Mouse (Mus musculus) spleen, adult 2 months (tissue): Measurements from ENCODE around the gene Btd. TPM values are rescaled to one million over a fixed set of nuclear protein-coding genes. Genes with fewer than 3 reads are reported as not detected.

ENCODE experiments used
- DNase-seq, 2 experiments: peaks; one replicate each; pipeline versions ENCODE4 v3.0.0 to v3.0.0-alpha.2; 2012 to 2021; ENCODE audit warnings: low spot score in 2 of 2, low read depth in 1 of 2
- H3K27ac ChIP-seq: fragments of 200-500 bp; 2 replicates; pipeline ENCODE4 v1.5.1; 2012; ENCODE audit warnings: low read length, inconsistent platforms; ENCODE audit not compliant: insufficient read depth
- H3K27me3 ChIP-seq: fragments of 200-500 bp; 2 replicates; pipeline ENCODE4 v1.6.1; 2012; ENCODE audit warnings: mild to moderate bottlenecking, moderate library complexity, low read length, inconsistent platforms; ENCODE audit not compliant: control insufficient read depth, insufficient read depth
- H3K36me3 ChIP-seq: fragments of 200-500 bp; 2 replicates; pipeline ENCODE4 v1.6.1; 2012; ENCODE audit warnings: mild to moderate bottlenecking, low read length, inconsistent platforms; ENCODE audit not compliant: control insufficient read depth, insufficient read depth
- H3K4me1 ChIP-seq: fragments of 200-500 bp; 2 replicates; pipeline ENCODE4 v1.6.1; 2011; ENCODE audit warnings: inconsistent platforms; ENCODE audit not compliant: control insufficient read depth, insufficient read depth, insufficient read length
- H3K4me3 ChIP-seq: fragments of 200-500 bp; 2 replicates; pipeline ENCODE4 v1.5.1; 2011; ENCODE audit warnings: mild to moderate bottlenecking, inconsistent platforms; ENCODE audit not compliant: insufficient read depth, insufficient read length; ENCODE audit errors: extremely low read depth
- CTCF ChIP-seq: fragments of 200-500 bp; IDR thresholded peaks from 2 replicates; pipeline ENCODE4 v1.5.1; 2011; ENCODE audit warnings: mild to moderate bottlenecking, inconsistent platforms; ENCODE audit not compliant: insufficient read depth, insufficient read length, insufficient replicate concordance; ENCODE audit errors: extremely low read depth
- POLR2A ChIP-seq: fragments of 200-500 bp; IDR thresholded peaks from 2 replicates; pipeline ENCODE4 v1.6.1; 2011; ENCODE audit warnings: low read depth, low read length, inconsistent platforms
- WGBS: fragments of 180-500 bp; shearing (Covaris S2); methylation state at CpG from one replicate; pipeline ENCODE4 v1.1.7; 2018; 5-methylcytosine and 5-hydroxymethylcytosine counted together
- polyA plus RNA-seq: library from polyadenylated mRNA; depleted of rRNA; stranded (reverse); fragments of >200 nt; gene quantifications from 2 replicates; pipeline ENCODE4 v1.2.3, GENCODE M21; 2012

Btd gene
- polyA plus RNA-seq, 1 experiment = 19.0 TPM

- peak overlapping the region; percentile 48 for H3K27ac ChIP-seq
- H3K36me3 ChIP-seq = no peaks in the 10 kb centered on the region
- WGBS = 21% methylated on average over 13 of the region's 13 CpGs
- peaks cover 40% of the 10 kb centered on the region for H3K4me1 ChIP-seq
- TF ChIP-seq CTCF = no peak
- TF ChIP-seq POLR2A = no peak
- H3K4me3 ChIP-seq = no peak overlapping the region
- H3K27me3 ChIP-seq = no peaks in the 10 kb centered on the region
- no peak for DNase-seq
Observed at GRCm38 (mm10) chr14:31669161-31669611, 28.4 kb downstream of the Btd start.

DNA sequence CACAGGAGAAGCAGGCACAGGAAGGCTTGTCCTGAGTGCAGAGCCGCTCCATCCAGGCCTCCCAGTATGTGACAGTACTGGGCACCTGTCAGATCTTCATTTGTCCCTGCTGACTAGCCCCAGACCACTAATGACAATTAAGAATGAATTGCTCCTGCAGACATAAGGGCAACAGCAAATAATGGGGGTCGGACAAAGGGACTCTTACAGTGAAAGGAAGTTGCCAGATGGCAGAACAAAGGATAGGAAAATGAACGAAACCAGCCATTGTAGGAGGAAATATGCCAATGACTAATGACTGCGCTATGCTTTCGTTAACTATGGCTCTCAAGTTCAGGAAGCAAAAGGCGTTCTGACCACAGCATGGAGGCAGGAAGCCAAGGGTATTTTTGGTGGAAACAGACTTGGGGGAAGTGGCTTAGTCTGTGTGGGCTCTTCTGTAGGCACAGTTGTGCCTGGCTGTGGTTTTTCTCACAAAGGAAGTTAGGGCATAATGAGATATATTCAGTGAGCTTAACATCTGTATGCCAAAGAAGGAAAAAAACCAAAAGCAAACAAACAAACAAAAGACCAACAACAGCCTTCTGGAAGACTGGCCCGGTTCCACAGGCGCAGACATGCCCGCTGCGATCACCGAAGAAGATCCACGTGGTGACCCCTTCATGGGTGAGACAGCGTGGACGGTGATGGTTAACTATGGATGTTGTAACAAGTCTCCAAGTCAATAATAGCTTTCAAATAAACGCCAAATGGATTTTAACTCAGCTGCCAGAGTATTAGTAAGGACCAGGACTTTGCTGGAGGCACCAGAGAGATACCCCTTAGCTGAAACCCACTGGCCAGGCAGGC, 29.0 kb downstream of the Btd start:
- 10% methylated on average over 15 of the region's 15 CpGs for WGBS
- peak; percentile 52 to 56 for DNase-seq

DNA sequence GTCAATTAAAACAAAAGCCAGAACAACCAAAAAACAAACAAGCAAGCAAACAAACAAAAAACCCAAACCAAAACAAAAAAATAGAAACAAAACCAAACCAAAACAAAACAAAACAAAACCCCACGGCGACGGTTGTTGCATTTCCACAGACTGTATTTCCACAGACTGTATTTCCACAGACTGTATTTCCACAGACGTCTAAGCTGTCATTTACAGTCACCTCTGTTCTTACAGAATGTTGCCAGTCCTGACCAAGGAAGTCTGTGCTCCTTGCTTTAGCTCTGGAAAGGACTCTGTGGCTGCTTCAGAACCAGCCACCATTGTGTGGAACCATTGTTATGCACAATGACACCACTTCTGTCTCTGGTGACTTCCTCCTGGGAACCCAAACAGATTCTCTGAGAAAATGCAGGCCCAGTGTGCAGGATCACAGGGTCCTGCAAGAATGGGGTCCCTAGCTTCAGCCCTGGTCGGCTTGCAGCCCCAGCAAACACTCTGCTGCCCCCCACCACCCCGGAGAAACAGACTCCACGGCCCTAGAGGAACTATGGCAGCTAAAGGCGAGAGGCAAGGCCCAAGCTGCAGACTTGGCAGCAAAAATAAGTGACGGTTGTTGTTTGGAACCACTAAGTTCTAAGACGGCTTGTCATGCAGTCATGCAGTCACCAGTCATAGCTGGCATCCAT, 30.9 kb downstream of the Btd start:
- Histone ChIP-seq H3K4me3 (no peak overlapping the region), H3K27ac (no peak overlapping the region), H3K36me3 (no peaks in the 10 kb centered on the region), H3K27me3 (no peaks in the 10 kb centered on the region), H3K4me1 (peaks cover 27% of the 10 kb centered on the region)
- 78% methylated on average over 10 of the region's 10 CpGs for WGBS
- TF ChIP-seq POLR2A (no peak), CTCF (no peak)
- DNase-seq = no peak

More for the DNA sequence above, 29.0 kb downstream of the Btd start:
- Histone ChIP-seq H3K36me3 (no peaks in the 10 kb centered on the region), H3K4me3 (no peak overlapping the region), H3K27ac (peak overlapping the region; percentile 48), H3K27me3 (no peaks in the 10 kb centered on the region), H3K4me1 (peaks cover 35% of the 10 kb centered on the region)
- TF ChIP-seq CTCF (no peak), POLR2A (no peak)

DNA sequence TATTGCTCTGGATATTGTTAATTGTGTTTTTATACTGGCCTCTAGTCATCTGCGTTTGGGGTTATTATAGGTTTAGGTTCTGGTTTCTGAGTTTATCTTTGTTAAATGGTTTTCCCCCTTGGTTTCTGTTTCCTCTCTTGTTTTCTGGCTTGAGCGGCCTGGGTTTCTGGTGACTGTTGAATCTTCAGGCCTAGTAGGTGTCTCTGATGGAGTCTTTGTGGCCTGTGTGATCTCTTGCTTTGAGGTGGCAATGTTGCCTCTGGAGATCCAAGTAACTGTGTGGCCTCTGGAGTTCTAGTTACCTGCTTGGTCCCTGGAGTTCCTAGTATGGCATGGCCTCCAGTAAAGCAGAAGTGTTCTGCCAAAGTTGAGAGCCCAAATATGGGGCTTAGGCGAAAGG, 39.8 kb downstream of the Btd start:
- Histone ChIP-seq H3K27me3 (no peaks in the 10 kb centered on the region), H3K27ac (peak overlapping the region; percentile 57), H3K4me1 (peaks cover 29% of the 10 kb centered on the region; the same call in 1 of the 2 replicates), H3K36me3 (no peaks in the 10 kb centered on the region), H3K4me3 (no peak overlapping the region)
- DNase-seq = no peak
- TF ChIP-seq POLR2A = no peak
- no peak for TF ChIP-seq CTCF
- WGBS = 35% methylated on average over 3 of the region's 3 CpGs

DNA sequence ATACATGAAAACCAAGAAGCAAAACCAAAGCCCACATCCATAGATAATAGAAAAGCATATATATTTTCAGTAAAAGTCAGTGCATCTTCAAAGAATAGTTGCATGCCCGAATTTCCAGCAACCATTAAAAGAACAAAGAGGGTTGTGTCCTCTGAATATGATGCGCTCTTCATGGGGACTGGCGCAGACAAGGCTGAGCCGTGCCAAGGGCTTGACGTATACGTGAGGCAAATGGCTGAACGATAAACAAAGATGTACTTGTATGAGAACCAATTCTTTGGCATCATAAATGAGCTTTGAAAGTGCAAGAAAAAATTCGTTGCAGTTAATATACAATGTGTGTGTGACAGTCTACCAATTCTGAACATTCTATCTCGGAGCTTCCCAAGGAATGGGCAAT, 40.5 kb downstream of the Btd start:
- no peak overlapping the region for H3K4me3 ChIP-seq
- H3K27ac ChIP-seq = no peak overlapping the region
- no peak for DNase-seq
- no peak for TF ChIP-seq POLR2A
- TF ChIP-seq CTCF = no peak
- H3K36me3 ChIP-seq = no peaks in the 10 kb centered on the region
- H3K4me1 ChIP-seq = peaks cover 33% of the 10 kb centered on the region; the same call in 1 of the 2 replicates
- 83% methylated on average over 9 of the region's 9 CpGs for WGBS
- no peaks in the 10 kb centered on the region for H3K27me3 ChIP-seq

- DNase-seq = no peak
- peaks cover 39% of the 10 kb centered on the region; the same call in 1 of the 2 replicates for H3K4me1 ChIP-seq
- WGBS = 42% methylated on average over 5 of the region's 5 CpGs
- no peak overlapping the region for H3K4me3 ChIP-seq
- H3K27me3 ChIP-seq = no peaks in the 10 kb centered on the region
- H3K36me3 ChIP-seq = no peaks in the 10 kb centered on the region
- no peak for TF ChIP-seq POLR2A
- no peak for TF ChIP-seq CTCF
- H3K27ac ChIP-seq = peak overlapping the region; percentile 25; the same call in 1 of the 2 replicates
Observed at GRCm38 (mm10) chr14:31681931-31682555, 41.2 kb downstream of the Btd start.
